Mouse (Mus musculus): ENCODE measurements at regions not wholly inside any gene's neighbourhood (a gene's known extent, or its start where the extent isn't known, plus 50 kb on each side); places are given as distances from the start of the nearest gene placed in this dataset.
"Not testable (repeated sequence)": the region's sequence is repeated elsewhere in the genome, so short reads cannot be mapped to it uniquely, and the experiment has no call there.

GRCm38 (mm10) chr16:31550539-31550938, 112.7 kb upstream of the Dlg1 start:
- TF ChIP-seq CTCF (IDR thresholded peaks at IDR 0.05; ENCODE audit: borderline replicate concordance, extremely low read depth, insufficient read depth, insufficient read length); POLR2A (IDR thresholded peaks at IDR 0.05; ENCODE audit: borderline replicate concordance, extremely low read depth, insufficient read depth, insufficient read length, poor library complexity, severe bottlenecking): not testable (repeated sequence)
